Mouse (Mus musculus): ENCODE measurements around the gene Mtrr. TPM values are rescaled to one million over a fixed set of nuclear protein-coding genes. Genes with fewer than 3 reads are reported as not detected.

The Mtrr gene
- polyA plus RNA-seq, 1 experiment from 2014 or later: 10.4 TPM

Other genes starting within 250 kb of the Mtrr start
- gene Fastkd3, start 85 bp upstream of the Mtrr start, polyA plus RNA-seq (2014; fragmentation: Nextera tagmentation; extraction: Ambion mirVana): 28.5 and 31.1 TPM in 2 replicates
- 3.3 and 4.4 TPM in 2 replicates for gene 1700001L19Rik, start 15.3 kb upstream of the Mtrr start, polyA plus RNA-seq (2014; fragmentation: Nextera tagmentation; extraction: Ambion mirVana)

Measured in forebrain, embryonic 14.5 days (tissue).